Mouse (Mus musculus) lung, postnatal 0 days (tissue): Measurements from ENCODE around the gene Arl4a.

Experiments
- CTCF ChIP-seq: IDR thresholded peaks from 2 replicates; pipeline ENCODE4 v1.5.1; 2016; ENCODE audit warnings: antibody characterized with exemption, mild to moderate bottlenecking
- EP300 ChIP-seq: IDR thresholded peaks from 2 replicates; pipeline ENCODE4 v1.6.1; 2016; ENCODE audit warnings: antibody characterized with exemption, mild to moderate bottlenecking, control low read depth

GRCm38 (mm10) chr12:40082048-40082447, 44.2 kb upstream of the Arl4a start:
- no peak for TF ChIP-seq CTCF
- TF ChIP-seq EP300, result no peak
